Mouse (Mus musculus): ENCODE results near the gene Oaz2.
A peak's percentile ranks its signal among the peaks of the same experiment; 100 is the strongest.

- TF ChIP-seq CTCF (IDR thresholded peaks at IDR 0.05; ENCODE audit: insufficient read depth, low read length) = no peak
- TF ChIP-seq POLR2A (IDR thresholded peaks at IDR 0.05; ENCODE audit: borderline replicate concordance, extremely low read depth, low read depth, low read length) = 0 out of 2 replicates have a peak, but pooled peaks have one; percentile 15
Observed at GRCm38 (mm10) chr9:65679181-65679761, 11.5 kb downstream of the Oaz2 start.
